Mouse (Mus musculus) granulocyte monocyte progenitor cell, adult 5-6 weeks (primary cell): ENCODE results near the gene Cxcl14. TPM values are rescaled to one million over a fixed set of nuclear protein-coding genes. Genes with fewer than 3 reads are reported as not detected.

Experiments used
- ATAC-seq: replicated peaks from 2 replicates; pipeline ENCODE4 v1.8.0; 2016; ENCODE audit warnings: mild to moderate bottlenecking, moderate TSS enrichment, inconsistent platforms; ENCODE audit not compliant: poor library complexity, severe bottlenecking
- total RNA-seq, 2 experiments: library from RNA; stranded (forward) in 1 of 2; stranded (reverse) in 1 of 2; fragments of 200-712, 200-1000 nt in 1 of 2; fragments of >200 nt in 1 of 2; fragmentation: Nextera tagmentation in 1 of 2; gene quantifications; 2 replicates each; pipeline ENCODE4 v1.2.3; 2014 to 2017

Cxcl14 gene
- total RNA-seq (2014; fragmentation: Nextera tagmentation): 0.85 TPM in 1 of 2 replicates, not detected in the other
- total RNA-seq (2017): not detected in 2 replicates

- peak; percentile 55 for ATAC-seq
Observed at GRCm38 (mm10) chr13:56295943-56296658, at the start of gene Cxcl14. Cxcl14 (minus strand) TSS chr13:56296551.

GRCm38 (mm10) chr13:56344355-56344754 is 48.0 kb upstream of the Cxcl14 start:
- ATAC-seq: no peak

- ATAC-seq: no peak
Observed at GRCm38 (mm10) chr13:56342491-56342890, 46.1 kb upstream of the Cxcl14 start.

GRCm38 (mm10) chr13:56340513-56340912 is 44.2 kb upstream of the Cxcl14 start:
- ATAC-seq: no peak

- no peak for ATAC-seq
Observed at GRCm38 (mm10) chr13:56339816-56340215, 43.5 kb upstream of the Cxcl14 start.

GRCm38 (mm10) chr13:56336982-56337381 is 40.6 kb upstream of the Cxcl14 start:
- ATAC-seq: no peak

- ATAC-seq: peak; percentile 50
Observed at GRCm38 (mm10) chr13:56334802-56335690, 38.7 kb upstream of the Cxcl14 start.

- peak; percentile 24; the same call in 1 of the 2 replicates for ATAC-seq
Observed at GRCm38 (mm10) chr13:56334236-56334635, 37.9 kb upstream of the Cxcl14 start.

GRCm38 (mm10) chr13:56332356-56332755 is 36.0 kb upstream of the Cxcl14 start:
- no peak for ATAC-seq

GRCm38 (mm10) chr13:56330603-56331455 is 34.5 kb upstream of the Cxcl14 start:
- ATAC-seq: no peak

- ATAC-seq: no peak
Observed at GRCm38 (mm10) chr13:56329769-56330168, 33.4 kb upstream of the Cxcl14 start.

GRCm38 (mm10) chr13:56329165-56329564 is 32.8 kb upstream of the Cxcl14 start:
- ATAC-seq: no peak

GRCm38 (mm10) chr13:56327779-56328178 is 31.4 kb upstream of the Cxcl14 start:
- no peak for ATAC-seq

GRCm38 (mm10) chr13:56321635-56322034 is 25.3 kb upstream of the Cxcl14 start:
- no peak for ATAC-seq

GRCm38 (mm10) chr13:56316930-56317329 is 20.6 kb upstream of the Cxcl14 start:
- ATAC-seq: no peak

GRCm38 (mm10) chr13:56315201-56315600 is 18.9 kb upstream of the Cxcl14 start:
- no peak for ATAC-seq

- no peak for ATAC-seq
Observed at GRCm38 (mm10) chr13:56305058-56305457, 8.7 kb upstream of the Cxcl14 start.

- no peak for ATAC-seq
Observed at GRCm38 (mm10) chr13:56304453-56304852, 8.1 kb upstream of the Cxcl14 start.

GRCm38 (mm10) chr13:56299336-56299735 is 3.0 kb upstream of the Cxcl14 start:
- no peak for ATAC-seq

GRCm38 (mm10) chr13:56296659-56297020 is 289 bp upstream of the Cxcl14 start:
- no peak for ATAC-seq

GRCm38 (mm10) chr13:56295586-56295942 is 787 bp downstream of the Cxcl14 start:
- no peak for ATAC-seq
